Mouse (Mus musculus) kidney, embryonic 14.5 days (tissue): ENCODE data around the gene Il20rb. TPM values are rescaled to one million over a fixed set of nuclear protein-coding genes. Genes with fewer than 3 reads are reported as not detected.

Source experiments
- ATAC-seq: fragments of 200-750 bp; cut with Nextera tagmentation; 2 replicates; pipeline ENCODE4 v1.8.0; 2017; ENCODE audit warnings: moderate number of reproducible peaks, mild to moderate bottlenecking, moderate TSS enrichment, moderate library complexity; ENCODE audit not compliant: low FRiP score, low TSS enrichment
- H3K27ac ChIP-seq: fragments of 300-500 bp; sonication (generic); 2 replicates; pipeline ENCODE4 v1.5.1; 2014; ENCODE audit warnings: low read depth, mild to moderate bottlenecking, low read length, moderate library complexity, mixed read lengths
- H3K27me3 ChIP-seq: fragments of 300-500 bp; sonication (generic); 2 replicates; pipeline ENCODE4 v1.6.1; 2014; ENCODE audit warnings: mild to moderate bottlenecking, low read length; ENCODE audit not compliant: control insufficient read depth, insufficient read depth
- H3K36me3 ChIP-seq: fragments of 300-500 bp; sonication (generic); 2 replicates; pipeline ENCODE4 v1.6.1; 2014; ENCODE audit warnings: low read length, mixed read lengths; ENCODE audit not compliant: control insufficient read depth, insufficient read depth
- H3K4me1 ChIP-seq: fragments of 300-500 bp; sonication (generic); 2 replicates; pipeline ENCODE4 v1.6.1; 2014; ENCODE audit warnings: low read length, mixed read lengths; ENCODE audit not compliant: control insufficient read depth, insufficient read depth
- H3K4me2 ChIP-seq: fragments of 300-500 bp; sonication (generic); replicated peaks from 2 replicates; pipeline ENCODE4 v1.6.1; 2014; ENCODE audit warnings: low read depth, mild to moderate bottlenecking, low read length
- H3K4me3 ChIP-seq: fragments of 300-500 bp; sonication (generic); 2 replicates; pipeline ENCODE4 v1.5.1; 2014; ENCODE audit warnings: mild to moderate bottlenecking, low read length
- H3K9ac ChIP-seq: fragments of 300-500 bp; sonication (generic); 2 replicates; pipeline ENCODE4 v1.6.1; 2014; ENCODE audit warnings: low read depth, mild to moderate bottlenecking, low read length, moderate library complexity
- H3K9me3 ChIP-seq: fragments of 300-500 bp; sonication (generic); 2 replicates; pipeline ENCODE4 v1.6.1; 2016; ENCODE audit warnings: low read length; ENCODE audit not compliant: control insufficient read depth
- WGBS: fragments of 180-500 bp; shearing (Covaris S2); extraction: QIAGEN DNeasy Blood & Tissue Kit; methylation state at CpG from one replicate; pipeline ENCODE4 v1.1.7; 2014; 5-methylcytosine and 5-hydroxymethylcytosine counted together
- polyA plus RNA-seq: library from polyadenylated mRNA; unstranded; fragments of >200 nt; fragmentation: Nextera tagmentation; extraction: Ambion mirVana; gene quantifications from 2 replicates; pipeline ENCODE4 v1.2.1, GENCODE M21; 2014

The Il20rb gene
- polyA plus RNA-seq, 1 experiment from 2014 or later: 1.8 TPM

DNA sequence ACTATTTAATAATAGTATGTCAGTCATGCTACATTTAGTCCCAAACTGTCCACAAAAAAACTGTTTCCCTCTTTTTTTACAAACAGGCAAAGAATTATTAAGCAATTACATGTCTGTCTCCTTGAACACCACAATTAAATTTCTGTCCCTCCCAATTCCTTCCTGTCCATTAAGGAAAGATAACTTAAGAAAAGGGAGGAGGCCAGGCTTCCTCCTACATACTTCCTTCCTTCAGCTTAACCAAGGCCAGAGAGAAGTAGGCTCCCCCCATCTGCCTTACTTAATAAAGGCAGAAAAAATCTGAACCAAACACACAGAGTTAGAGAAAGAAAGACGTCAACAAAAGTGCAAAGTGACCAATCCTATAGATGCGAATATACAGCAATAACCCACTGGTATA lies 21.0 kb upstream of the Il20rb start:
- H3K36me3 ChIP-seq: no peaks in the 10 kb centered on the region; the same call in 1 of the 2 replicates
- H3K4me2 ChIP-seq: no peak overlapping the region
- no peak for ATAC-seq
- no peak overlapping the region for H3K4me3 ChIP-seq
- H3K4me1 ChIP-seq: no peaks in the 10 kb centered on the region
- H3K27ac ChIP-seq: no peak overlapping the region
- H3K9ac ChIP-seq: no peak overlapping the region
- no peaks in the 10 kb centered on the region for H3K27me3 ChIP-seq
- no peaks in the 10 kb centered on the region for H3K9me3 ChIP-seq
- WGBS: 85% methylated on average over 2 of the region's 2 CpGs

GRCm38 (mm10) chr9:100506652-100507051 lies 20.1 kb upstream of the Il20rb start:
- H3K9me3 ChIP-seq: no peaks in the 10 kb centered on the region
- no peaks in the 10 kb centered on the region for H3K4me1 ChIP-seq
- no peak overlapping the region for H3K27ac ChIP-seq
- ATAC-seq: no peak
- no peak overlapping the region for H3K4me2 ChIP-seq
- H3K4me3 ChIP-seq: no peak overlapping the region
- no peaks in the 10 kb centered on the region; the same call in 1 of the 2 replicates for H3K36me3 ChIP-seq
- H3K27me3 ChIP-seq: no peaks in the 10 kb centered on the region
- WGBS: 54% methylated on average over 2 of the region's 2 CpGs
- H3K9ac ChIP-seq: no peak overlapping the region

GRCm38 (mm10) chr9:100505498-100505897 lies 18.9 kb upstream of the Il20rb start:
- no peaks in the 10 kb centered on the region for H3K9me3 ChIP-seq
- no peaks in the 10 kb centered on the region for H3K4me1 ChIP-seq
- no peak overlapping the region for H3K9ac ChIP-seq
- H3K4me2 ChIP-seq: no peak overlapping the region
- no peak overlapping the region for H3K4me3 ChIP-seq
- 95% methylated on average over 4 of the region's 4 CpGs for WGBS
- ATAC-seq: no peak
- H3K27ac ChIP-seq: no peak overlapping the region
- H3K27me3 ChIP-seq: no peaks in the 10 kb centered on the region
- no peaks in the 10 kb centered on the region; the same call in 1 of the 2 replicates for H3K36me3 ChIP-seq

- no peak overlapping the region for H3K4me2 ChIP-seq
Observed at GRCm38 (mm10) chr9:100493611-100494261, 7.1 kb upstream of the Il20rb start.

GRCm38 (mm10) chr9:100491424-100491823 lies 4.8 kb upstream of the Il20rb start:
- no peak overlapping the region for H3K4me2 ChIP-seq
- H3K36me3 ChIP-seq: no peaks in the 10 kb centered on the region; the same call in 1 of the 2 replicates
- 51% methylated on average over 1 of the region's 1 CpGs for WGBS
- H3K9ac ChIP-seq: no peak overlapping the region
- no peaks in the 10 kb centered on the region for H3K27me3 ChIP-seq
- H3K4me3 ChIP-seq: no peak overlapping the region
- no peak for ATAC-seq
- H3K9me3 ChIP-seq: no peaks in the 10 kb centered on the region
- H3K27ac ChIP-seq: no peak overlapping the region
- H3K4me1 ChIP-seq: peaks cover 14% of the 10 kb centered on the region

More at GRCm38 (mm10) chr9:100493611-100494261, 7.1 kb upstream of the Il20rb start:
- Histone ChIP-seq H3K9me3 (no peaks in the 10 kb centered on the region), H3K27ac (no peak overlapping the region), H3K4me1 (peaks cover 4% of the 10 kb centered on the region), H3K27me3 (no peaks in the 10 kb centered on the region), H3K36me3 (peaks cover 5% of the 10 kb centered on the region; the same call in 1 of the 2 replicates), H3K9ac (no peak overlapping the region), H3K4me3 (no peak overlapping the region)
- 88% methylated on average over 5 of the region's 5 CpGs for WGBS
- no peak for ATAC-seq

- no peak for ATAC-seq
- H3K36me3 ChIP-seq: no peaks in the 10 kb centered on the region; the same call in 1 of the 2 replicates
- no peak overlapping the region for H3K4me2 ChIP-seq
- no peak overlapping the region for H3K9ac ChIP-seq
- H3K4me1 ChIP-seq: peaks cover 14% of the 10 kb centered on the region
- H3K4me3 ChIP-seq: no peak overlapping the region
- no peak overlapping the region for H3K27ac ChIP-seq
- H3K27me3 ChIP-seq: no peaks in the 10 kb centered on the region
- 90% methylated on average over 6 of the region's 6 CpGs for WGBS
- no peaks in the 10 kb centered on the region for H3K9me3 ChIP-seq
Observed at GRCm38 (mm10) chr9:100488969-100489368, 2.4 kb upstream of the Il20rb start.

GRCm38 (mm10) chr9:100488056-100488713 lies 1.6 kb upstream of the Il20rb start:
- Histone ChIP-seq H3K4me3 (no peak overlapping the region), H3K36me3 (no peaks in the 10 kb centered on the region), H3K4me1 (peaks cover 14% of the 10 kb centered on the region), H3K27me3 (no peaks in the 10 kb centered on the region), H3K27ac (no peak overlapping the region), H3K4me2 (no peak overlapping the region), H3K9me3 (no peaks in the 10 kb centered on the region), H3K9ac (no peak overlapping the region)
- peak; percentile 71; the same call in 1 of the 2 replicates for ATAC-seq
- 53% methylated on average over 7 of the region's 7 CpGs for WGBS

DNA sequence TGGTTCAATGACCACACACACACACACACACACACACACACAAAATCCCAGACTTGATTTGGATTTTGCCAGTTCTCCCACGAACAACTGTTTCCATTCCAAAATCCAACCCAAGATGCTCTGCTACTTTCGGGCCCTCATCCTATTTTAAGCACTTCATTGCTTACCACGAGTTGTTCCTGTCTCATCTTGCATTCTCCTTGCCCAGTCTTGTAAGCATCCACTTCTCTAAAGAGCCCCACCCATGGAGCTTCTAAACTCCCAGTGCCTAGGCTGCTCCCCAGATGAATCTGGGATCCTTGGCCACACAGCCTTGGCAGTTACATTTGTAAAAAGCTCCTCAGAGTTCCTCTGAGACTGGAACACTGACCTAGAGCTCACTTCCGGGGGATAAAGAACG lies 3.3 kb downstream of the Il20rb start:
- no peak for ATAC-seq
- 90% methylated on average over 5 of the region's 5 CpGs for WGBS

DNA sequence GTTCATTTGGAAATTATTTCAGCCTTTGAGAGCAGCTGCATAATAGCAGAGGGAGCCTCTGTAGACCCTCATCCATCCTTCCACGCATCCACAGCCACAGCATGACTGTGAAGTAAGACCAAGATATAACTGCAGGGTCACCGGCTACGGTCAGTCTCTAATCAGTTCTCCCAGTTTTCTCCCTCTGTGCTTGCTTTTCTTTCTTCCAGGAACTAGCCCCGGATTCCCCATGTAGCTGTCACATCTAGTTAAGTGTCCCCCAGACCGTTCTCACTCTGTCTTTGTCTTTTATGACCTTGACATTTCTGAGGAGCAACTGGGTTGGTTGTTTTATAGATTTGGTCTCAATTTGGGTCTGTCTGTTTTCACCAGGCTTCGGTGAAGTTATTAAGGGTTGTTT lies 5.0 kb downstream of the Il20rb start:
- WGBS: 46% methylated on average over 6 of the region's 6 CpGs

More for the DNA sequence above, 3.3 kb downstream of the Il20rb start:
- Histone ChIP-seq H3K4me3 (no peak overlapping the region), H3K27ac (no peak overlapping the region), H3K27me3 (no peaks in the 10 kb centered on the region), H3K9ac (no peak overlapping the region), H3K4me2 (no peak overlapping the region), H3K36me3 (no peaks in the 10 kb centered on the region), H3K4me1 (peaks cover 5% of the 10 kb centered on the region), H3K9me3 (no peaks in the 10 kb centered on the region)

More for the DNA sequence above, 5.0 kb downstream of the Il20rb start:
- H3K9ac ChIP-seq: no peak overlapping the region
- no peak overlapping the region for H3K4me3 ChIP-seq
- ATAC-seq: no peak
- no peak overlapping the region for H3K4me2 ChIP-seq
- no peak overlapping the region for H3K27ac ChIP-seq
- H3K4me1 ChIP-seq: no peaks in the 10 kb centered on the region
- H3K36me3 ChIP-seq: no peaks in the 10 kb centered on the region
- H3K27me3 ChIP-seq: no peaks in the 10 kb centered on the region
- peaks cover 2% of the 10 kb centered on the region; the same call in 1 of the 2 replicates for H3K9me3 ChIP-seq
